Mouse (Mus musculus): ENCODE data around the gene Gfra1. TPM values are rescaled to one million over a fixed set of nuclear protein-coding genes. Genes with fewer than 3 reads are reported as not detected.

Gfra1 gene
- total and polyA plus RNA-seq, 3 experiments, result not detected

GRCm38 (mm10) chr19:58469421-58469820, 13.7 kb upstream of the Gfra1 start:
- Histone ChIP-seq H3K79me2 (replicated peaks; ENCODE audit: control insufficient read depth, extremely low read depth, insufficient read depth, poor library complexity, severe bottlenecking) (no peaks in the 10 kb centered on the region), H3K9ac (ENCODE audit: insufficient read depth, low read depth) (no peak overlapping the region), H3K4me2 (ENCODE audit: insufficient read depth, low read depth, poor library complexity, severe bottlenecking) (no peak overlapping the region), H3K36me3 (replicated peaks in 1 of 2; ENCODE audit: control insufficient read depth in 1 of 2, insufficient read depth in 1 of 2, low read length in 1 of 2) (no peaks in the 10 kb centered on the region), H3K9me3 (replicated peaks; ENCODE audit: low read length) (peaks cover 12% of the 10 kb centered on the region), H3K4me1 (ENCODE audit: control insufficient read depth in 1 of 2, insufficient read depth in 2 of 2) (peaks cover 0 to 6% of the 10 kb centered on the region in 2 experiments; a peak in 2 of 4 replicates), H3K27me3 (replicated peaks) (no peaks in the 10 kb centered on the region), H3K4me3 (replicated peaks in 1 of 3; ENCODE audit: low read depth in 2 of 3, low read length in 2 of 3, poor library complexity in 1 of 3) (no peak overlapping the region), H3K27ac (ENCODE audit: insufficient read depth, low read depth) (no peak overlapping the region)
- TF ChIP-seq ZC3H11A (IDR thresholded peaks at IDR 0.05; ENCODE audit: low read depth, low read length), result peak; percentile 73
- no peak for TF ChIP-seq TBP (conservative IDR thresholded peaks at IDR 0.05; ENCODE audit: low read depth, low read length)
- TF ChIP-seq CTCF (conservative IDR thresholded peaks at IDR 0.05 in 1 of 2, IDR thresholded peaks at IDR 0.05 in 1 of 2; ENCODE audit: low read depth in 2 of 2, low read length in 2 of 2), result peak; percentile 68 to 86
- TF ChIP-seq E2F4 (IDR thresholded peaks at IDR 0.05; ENCODE audit: insufficient replicate concordance, low read depth, low read length), result no peak
- TF ChIP-seq SMC3 (IDR thresholded peaks at IDR 0.05; ENCODE audit: low read depth, low read length), result peak; percentile 91
- 0 out of 2 replicates have a peak, but pooled peaks have one; percentile 20 for TF ChIP-seq IRF4 (IDR thresholded peaks at IDR 0.05; ENCODE audit: low read depth, low read length)
- peak; percentile 89 for TF ChIP-seq RAD21 (IDR thresholded peaks at IDR 0.05; ENCODE audit: low read depth, low read length)
- peak; percentile 78 for DNase-seq (ENCODE audit: extremely low read depth)
- dilution Hi-C loops (cut with MboI; ENCODE audit: extremely low pct_ligation_motif_present, extremely low pct_unique_long_range_greater_than_20kb, low sequenced_read_pairs) (no loop called here), in situ Hi-C loops (cut with MboI; ENCODE audit: low pct_ligation_motif_present, low pct_unique_long_range_greater_than_20kb, low sequenced_read_pairs) (loop anchor here (25.0 kb wide), 1 partner anchor 407 kb away; no protein-coding TSS in a partner anchor)

GRCm38 (mm10) chr19:58468331-58468730, 12.6 kb upstream of the Gfra1 start:
- in situ Hi-C loops (cut with MboI; ENCODE audit: low pct_ligation_motif_present, low pct_unique_long_range_greater_than_20kb, low sequenced_read_pairs) (loop anchor here (25.0 kb wide), 1 partner anchor 406 kb away; no protein-coding TSS in a partner anchor), dilution Hi-C loops (cut with MboI; ENCODE audit: extremely low pct_ligation_motif_present, extremely low pct_unique_long_range_greater_than_20kb, low sequenced_read_pairs) (no loop called here)
- no peak for DNase-seq (ENCODE audit: extremely low read depth)
- no peak for TF ChIP-seq TBP (conservative IDR thresholded peaks at IDR 0.05; ENCODE audit: low read depth, low read length)
- no peak for TF ChIP-seq ZNF384 (IDR thresholded peaks at IDR 0.05; ENCODE audit: low read depth, low read length)
- TF ChIP-seq RCOR1 (conservative IDR thresholded peaks at IDR 0.05; ENCODE audit: low read depth, low read length), result no peak
- peak; percentile 20; the same call in 1 of the 2 replicates for TF ChIP-seq IRF4 (IDR thresholded peaks at IDR 0.05; ENCODE audit: low read depth, low read length)
- no peak for TF ChIP-seq CHD2 (IDR thresholded peaks at IDR 0.05; ENCODE audit: low read length)
- TF ChIP-seq MXI1 (IDR thresholded peaks at IDR 0.05; ENCODE audit: low read depth, low read length), result no peak
- TF ChIP-seq ZMIZ1 (IDR thresholded peaks at IDR 0.05; ENCODE audit: low read depth, low read length), result no peak
- no peak for TF ChIP-seq EP300 (IDR thresholded peaks at IDR 0.05; ENCODE audit: low read length)
- no peak for TF ChIP-seq NRF1 (IDR thresholded peaks at IDR 0.05; ENCODE audit: low read depth, low read length)
- no peaks in the 10 kb centered on the region for H3K36me3 ChIP-seq (replicated peaks in 1 of 2; ENCODE audit: control insufficient read depth in 1 of 2, insufficient read depth in 1 of 2, low read length in 1 of 2)
- peaks cover 0 to 6% of the 10 kb centered on the region in 2 experiments; a peak in 2 of 4 replicates for H3K4me1 ChIP-seq (ENCODE audit: control insufficient read depth in 1 of 2, insufficient read depth in 2 of 2)
- H3K4me3 ChIP-seq (replicated peaks in 1 of 3; ENCODE audit: low read depth in 2 of 3, low read length in 2 of 3, poor library complexity in 1 of 3), result no peak overlapping the region
- no peak overlapping the region for H3K27ac ChIP-seq (ENCODE audit: insufficient read depth, low read depth)
- H3K9me3 ChIP-seq (replicated peaks; ENCODE audit: low read length), result peaks cover 10% of the 10 kb centered on the region
- no peaks in the 10 kb centered on the region for H3K79me2 ChIP-seq (replicated peaks; ENCODE audit: control insufficient read depth, extremely low read depth, insufficient read depth, poor library complexity, severe bottlenecking)
- no peak overlapping the region for H3K4me2 ChIP-seq (ENCODE audit: insufficient read depth, low read depth, poor library complexity, severe bottlenecking)
- no peaks in the 10 kb centered on the region for H3K27me3 ChIP-seq (replicated peaks)
- no peak overlapping the region for H3K9ac ChIP-seq (ENCODE audit: insufficient read depth, low read depth)
